Mouse (Mus musculus) testis, adult 2 months (tissue): ENCODE results near the gene 9830107B12Rik. TPM values are rescaled to one million over a fixed set of nuclear protein-coding genes. Genes with fewer than 3 reads are reported as not detected.
"Not testable (repeated sequence)": the region's sequence is repeated elsewhere in the genome, so short reads cannot be mapped to it uniquely, and the experiment has no call there.

Experiments used
- H3K27ac ChIP-seq: fragments of 200-500 bp; 2 replicates; pipeline ENCODE4 v1.5.1; 2012; ENCODE audit warnings: low read depth, low read length; ENCODE audit not compliant: control insufficient read depth, insufficient read depth
- H3K27me3 ChIP-seq: fragments of 200-500 bp; 2 replicates; pipeline ENCODE4 v1.6.1; 2012; ENCODE audit warnings: mild to moderate bottlenecking, low read length, moderate library complexity; ENCODE audit not compliant: control insufficient read depth, insufficient read depth
- H3K36me3 ChIP-seq: fragments of 200-500 bp; 2 replicates; pipeline ENCODE4 v1.6.1; 2012; ENCODE audit warnings: mild to moderate bottlenecking, low read length; ENCODE audit not compliant: control insufficient read depth, insufficient read depth
- H3K4me1 ChIP-seq: fragments of 200-500 bp; 2 replicates; pipeline ENCODE4 v1.6.1; 2012; ENCODE audit warnings: low read length; ENCODE audit not compliant: control insufficient read depth, insufficient read depth
- H3K4me3 ChIP-seq: fragments of 200-500 bp; 2 replicates; pipeline ENCODE4 v1.5.1; 2012; ENCODE audit warnings: low read depth, mild to moderate bottlenecking, low read length, moderate library complexity, mixed read lengths; ENCODE audit not compliant: control insufficient read depth
- CTCF ChIP-seq: fragments of 200-500 bp; IDR thresholded peaks from 2 replicates; pipeline ENCODE4 v1.5.1; 2012; ENCODE audit warnings: low read depth, mild to moderate bottlenecking, inconsistent platforms, low read length, moderate library complexity; ENCODE audit not compliant: control insufficient read depth, insufficient read depth, insufficient replicate concordance
- POLR2A ChIP-seq: fragments of 200-500 bp; IDR thresholded peaks from 2 replicates; pipeline ENCODE4 v1.6.1; 2012; ENCODE audit warnings: low read depth, mild to moderate bottlenecking, inconsistent platforms, low read length, moderate library complexity; ENCODE audit not compliant: control insufficient read depth
- polyA plus RNA-seq: library from polyadenylated mRNA; depleted of rRNA; stranded (reverse); fragments of >200 nt; gene quantifications from 2 replicates; pipeline ENCODE4 v1.2.3, GENCODE M21; 2012; rRNA removed

Gene 9830107B12Rik
- polyA plus RNA-seq: not detected in 2 replicates

- H3K27ac ChIP-seq: no peak within 1 kb of the TSS
- H3K27me3 ChIP-seq: no peaks in the 10 kb centered on the region
- no peaks in the 10 kb centered on the region; the same call in 1 of the 2 replicates for H3K4me1 ChIP-seq
- H3K36me3 ChIP-seq: no peaks in the 10 kb centered on the region
- TF ChIP-seq CTCF (no peak), POLR2A (no peak)
- no peak within 1 kb of the TSS for H3K4me3 ChIP-seq
Measured at GRCm38 (mm10) chr17:48146120-48146519, at the start of gene 9830107B12Rik. 9830107B12Rik (minus strand) TSS chr17:48146268.

GRCm38 (mm10) chr17:48192366-48192765 lies 46.3 kb upstream of the 9830107B12Rik start:
- Histone ChIP-seq H3K4me3 (no peak overlapping the region), H3K27ac (no peak overlapping the region), H3K36me3 (no peaks in the 10 kb centered on the region), H3K27me3 (no peaks in the 10 kb centered on the region), H3K4me1 (no peaks in the 10 kb centered on the region)
- TF ChIP-seq CTCF (no peak), POLR2A (no peak)

- H3K4me1 ChIP-seq: no peaks in the 10 kb centered on the region
- H3K27me3 ChIP-seq: no peaks in the 10 kb centered on the region
- H3K27ac ChIP-seq: no peak overlapping the region
- no peaks in the 10 kb centered on the region for H3K36me3 ChIP-seq
- H3K4me3 ChIP-seq: no peak overlapping the region
- TF ChIP-seq POLR2A (no peak), CTCF (no peak)
Measured at GRCm38 (mm10) chr17:48185252-48185651, 39.2 kb upstream of the 9830107B12Rik start.

- not testable (repeated sequence) for H3K36me3 ChIP-seq, H3K4me1 ChIP-seq, H3K4me3 ChIP-seq, H3K27ac ChIP-seq, H3K27me3 ChIP-seq
Measured at GRCm38 (mm10) chr17:48167103-48167502, 21.0 kb upstream of the 9830107B12Rik start, which contains the start of gene A530064D06Rik. A530064D06Rik (minus strand) TSS chr17:48167275.

GRCm38 (mm10) chr17:48157382-48158076 lies 11.5 kb upstream of the 9830107B12Rik start:
- no peak overlapping the region for H3K4me3 ChIP-seq
- no peaks in the 10 kb centered on the region for H3K4me1 ChIP-seq
- H3K36me3 ChIP-seq: no peaks in the 10 kb centered on the region
- TF ChIP-seq CTCF: no peak
- no peak for TF ChIP-seq POLR2A
- no peaks in the 10 kb centered on the region for H3K27me3 ChIP-seq
- no peak overlapping the region for H3K27ac ChIP-seq

GRCm38 (mm10) chr17:48132810-48133209 lies 13.3 kb downstream of the 9830107B12Rik start:
- Histone ChIP-seq H3K36me3 (no peaks in the 10 kb centered on the region), H3K27me3 (no peaks in the 10 kb centered on the region), H3K4me1 (no peaks in the 10 kb centered on the region), H3K27ac (no peak overlapping the region), H3K4me3 (no peak overlapping the region)
- no peak for TF ChIP-seq CTCF
- no peak for TF ChIP-seq POLR2A

GRCm38 (mm10) chr17:48120456-48120855 lies 25.6 kb downstream of the 9830107B12Rik start:
- Histone ChIP-seq H3K4me3 (peak overlapping the region; percentile 39), H3K27me3 (no peaks in the 10 kb centered on the region), H3K27ac (peak overlapping the region; percentile 51; the same call in 1 of the 2 replicates), H3K36me3 (no peaks in the 10 kb centered on the region), H3K4me1 (peaks cover 6% of the 10 kb centered on the region)
- no peak for TF ChIP-seq POLR2A
- no peak for TF ChIP-seq CTCF

GRCm38 (mm10) chr17:48119656-48120055 lies 26.4 kb downstream of the 9830107B12Rik start:
- TF ChIP-seq CTCF: peak; percentile 83; the same call in 1 of the 2 replicates
- no peak for TF ChIP-seq POLR2A
- H3K27me3 ChIP-seq: no peaks in the 10 kb centered on the region
- no peaks in the 10 kb centered on the region for H3K36me3 ChIP-seq
- H3K4me1 ChIP-seq: peaks cover 6% of the 10 kb centered on the region
- H3K27ac ChIP-seq: no peak overlapping the region
- H3K4me3 ChIP-seq: no peak overlapping the region
